Mouse (Mus musculus) 416B (cell line): ENCODE results near the gene Klf7.

ENCODE experiments used
- DNase-seq: peaks from one replicate; pipeline ENCODE4 v3.0.0; 2011; ENCODE audit warnings: low read depth

Gene Klf7

GRCm38 (mm10) chr1:64020672-64021635, 101.1 kb downstream of the Klf7 start:
- DNase-seq = no peak

- DNase-seq = no peak
These were observed 102.9 kb downstream of the Klf7 start for GRCm38 (mm10) chr1:64019127-64019635.

- no peak for DNase-seq
These were observed 103.5 kb downstream of the Klf7 start for GRCm38 (mm10) chr1:64018466-64019077.

GRCm38 (mm10) chr1:64014091-64014490, 108.0 kb downstream of the Klf7 start:
- DNase-seq = no peak

- no peak for DNase-seq
These were observed 113.1 kb downstream of the Klf7 start for GRCm38 (mm10) chr1:64008994-64009393.

- no peak for DNase-seq
These were observed 114.1 kb downstream of the Klf7 start for GRCm38 (mm10) chr1:64008031-64008430.

GRCm38 (mm10) chr1:64005194-64005593, 116.9 kb downstream of the Klf7 start:
- no peak for DNase-seq

- no peak for DNase-seq
These were observed 118.4 kb downstream of the Klf7 start for GRCm38 (mm10) chr1:64003525-64004291.

GRCm38 (mm10) chr1:64002036-64002435, 120.0 kb downstream of the Klf7 start:
- no peak for DNase-seq

- peak; percentile 76 for DNase-seq
These were observed 121.5 kb downstream of the Klf7 start for GRCm38 (mm10) chr1:64000597-64000996.

GRCm38 (mm10) chr1:63999481-63999880, 122.6 kb downstream of the Klf7 start:
- DNase-seq = no peak

- DNase-seq = no peak
These were observed 123.2 kb downstream of the Klf7 start for GRCm38 (mm10) chr1:63998901-63999300.

GRCm38 (mm10) chr1:63998139-63998538, 123.9 kb downstream of the Klf7 start:
- peak; percentile 56 for DNase-seq

- no peak for DNase-seq
These were observed 126.3 kb downstream of the Klf7 start for GRCm38 (mm10) chr1:63995828-63996227.

- peak; percentile 13 for DNase-seq
These were observed 127.0 kb downstream of the Klf7 start for GRCm38 (mm10) chr1:63995137-63995492.

- no peak for DNase-seq
These were observed 127.6 kb downstream of the Klf7 start for GRCm38 (mm10) chr1:63994248-63995136.

- DNase-seq = no peak
These were observed 129.6 kb downstream of the Klf7 start for GRCm38 (mm10) chr1:63992506-63992905.

GRCm38 (mm10) chr1:63990416-63990815, 131.7 kb downstream of the Klf7 start:
- DNase-seq = no peak

- no peak for DNase-seq
These were observed 141.3 kb downstream of the Klf7 start for GRCm38 (mm10) chr1:63980733-63981132.
